Comparison of ENCODE assay signal across 8 mouse cellular contexts in genomic region chr9:42674017-42674412, GRCm38 (mm10).
DNase-seq lines count a peak whose midpoint lies in the region; ATAC-seq lines count a peak whose summit lies in the region.
"Had no signal": no experiment of that assay in that cellular context is flagged by ENCODE, and none has a peak within 500 bp of the region (broad histone marks: within the 10 kb centered on the region; RNA-seq: fewer than 3 reads in every experiment).

No protein-coding gene starts in this region.

- no peak overlapping the region for H3K4me3 ChIP-seq in lung, embryonic 16.5 days (ENCODE audit: low read length)
- no peak overlapping the region for H3K4me3 ChIP-seq in hindbrain, embryonic 13.5 days
- no peak overlapping the region for H3K4me3 ChIP-seq in kidney, embryonic 14.5 days (ENCODE audit: low read length)
- H3K4me3 ChIP-seq: liver, embryonic 13.5 days had no signal

- DNase-seq in lung, postnatal 4 days: no peak
- DNase-seq in thymus, postnatal 10 days (ENCODE audit: low spot score in 2 of 2): no peak
- DNase-seq in right cerebral cortex, adult 18-20 months: no peak
- DNase-seq: liver, embryonic 13.5 days had no signal

- ATAC-seq in lung, embryonic 16.5 days (ENCODE audit: low read depth): no peak
- ATAC-seq in hindbrain, embryonic 13.5 days (ENCODE audit: low FRiP score): no peak
- no peak for ATAC-seq in kidney, embryonic 14.5 days (ENCODE audit: low FRiP score, low TSS enrichment)
- 0 out of 2 replicates have a peak, but pooled peaks have one; percentile 17 for ATAC-seq in megakaryocyte progenitor cell, adult 5-6 weeks (replicated peaks; ENCODE audit: poor library complexity)

- H3K4me2 ChIP-seq in lung, embryonic 16.5 days (ENCODE audit: low read depth, low read length): no peak overlapping the region
- H3K4me2 ChIP-seq in hindbrain, embryonic 13.5 days: no peak overlapping the region
- H3K4me2 ChIP-seq in kidney, embryonic 14.5 days (replicated peaks; ENCODE audit: low read depth, low read length): no peak overlapping the region

- no peaks in the 10 kb centered on the region for H3K36me3 ChIP-seq in lung, embryonic 16.5 days (ENCODE audit: control insufficient read depth, insufficient read depth, low read length)
- H3K36me3 ChIP-seq in hindbrain, embryonic 13.5 days: no peaks in the 10 kb centered on the region
- H3K36me3 ChIP-seq in kidney, embryonic 14.5 days (ENCODE audit: control insufficient read depth, insufficient read depth, low read length): no peaks in the 10 kb centered on the region
- H3K36me3 ChIP-seq: liver, embryonic 13.5 days had no signal

- 0 out of 2 replicates have a peak overlapping the region, but pooled peaks have one; percentile 22 for H3K9ac ChIP-seq in lung, embryonic 16.5 days (ENCODE audit: low read length)
- H3K9ac ChIP-seq in hindbrain, embryonic 13.5 days: no peak overlapping the region
- H3K9ac ChIP-seq in kidney, embryonic 14.5 days (ENCODE audit: low read depth, low read length): no peak overlapping the region
- H3K9ac ChIP-seq: liver, embryonic 13.5 days had no signal

- peaks cover 9% of the 10 kb centered on the region for H3K4me1 ChIP-seq in lung, embryonic 16.5 days (replicated peaks; ENCODE audit: control insufficient read depth, insufficient read depth, low read length)
- peaks cover 46% of the 10 kb centered on the region for H3K4me1 ChIP-seq in hindbrain, embryonic 13.5 days (replicated peaks)
- peaks cover 27% of the 10 kb centered on the region for H3K4me1 ChIP-seq in kidney, embryonic 14.5 days (ENCODE audit: control insufficient read depth, insufficient read depth, low read length)

- no peaks in the 10 kb centered on the region for H3K27me3 ChIP-seq in lung, embryonic 16.5 days (ENCODE audit: control insufficient read depth, insufficient read depth, low read depth, low read length)
- no peaks in the 10 kb centered on the region for H3K27me3 ChIP-seq in hindbrain, embryonic 13.5 days
- H3K27me3 ChIP-seq in kidney, embryonic 14.5 days (ENCODE audit: control insufficient read depth, insufficient read depth, low read length): no peaks in the 10 kb centered on the region
- H3K27me3 ChIP-seq: liver, embryonic 13.5 days had no signal

- 54% methylated on average over 5 of the region's 5 CpGs for WGBS in lung, embryonic 16.5 days
- WGBS in hindbrain, embryonic 13.5 days: 68% methylated on average over 5 of the region's 5 CpGs
- 29% methylated on average over 5 of the region's 5 CpGs for whole genome bisulfite sequencing in kidney, embryonic 14.5 days

- H3K27ac ChIP-seq in lung, embryonic 16.5 days (ENCODE audit: low read length): peak overlapping the region; percentile 90
- peak overlapping the region; percentile 61; the same call in 1 of the 2 replicates for H3K27ac ChIP-seq in hindbrain, embryonic 13.5 days
- peak overlapping the region; percentile 92 for H3K27ac ChIP-seq in kidney, embryonic 14.5 days (ENCODE audit: low read depth, low read length)

- H3K9me3 ChIP-seq in lung, embryonic 16.5 days (ENCODE audit: control insufficient read depth, low read length): no peaks in the 10 kb centered on the region
- H3K9me3 ChIP-seq in hindbrain, embryonic 13.5 days: no peaks in the 10 kb centered on the region
- no peaks in the 10 kb centered on the region for H3K9me3 ChIP-seq in kidney, embryonic 14.5 days (ENCODE audit: control insufficient read depth, low read length)
- H3K9me3 ChIP-seq: liver, embryonic 13.5 days had no signal
